Mouse (Mus musculus) left cerebral cortex, postnatal 10 days (tissue): ENCODE results near the gene Ciita. TPM values are rescaled to one million over a fixed set of nuclear protein-coding genes. Genes with fewer than 3 reads are reported as not detected.
A peak's percentile ranks its signal among the peaks of the same experiment; 100 is the strongest.

ENCODE experiments used
- DNase-seq, 2 experiments: peaks; one replicate each; pipeline ENCODE4 v3.0.0; 2021 to 2022; ENCODE audit warnings: low spot score in 2 of 2, mixed read lengths in 1 of 2; ENCODE audit errors: extremely low spot score in 1 of 2
- intact Hi-C: fragments of 180-260 bp; cut with DNase I; formaldehyde crosslinking; loops from one replicate; pipeline ENCODE4 v1.15.1; 2025
- total RNA-seq, 2 experiments: library from RNA; stranded (reverse); gene quantifications; 2 replicates each; pipeline ENCODE4 v1.2.3; 2021

The Ciita gene
- total RNA-seq, 2 experiments from 2014 or later, result not detected

- intact Hi-C loops, result no loop called here
- DNase-seq, result no peak
These were observed 27.6 kb downstream of the Ciita start for GRCm38 (mm10) chr16:10507445-10507844.

GRCm38 (mm10) chr16:10508691-10509090 lies 28.8 kb downstream of the Ciita start:
- DNase-seq, result no peak
- intact Hi-C loops, result no loop called here

- DNase-seq, result no peak
- intact Hi-C loops, result no loop called here
These were observed 30.7 kb downstream of the Ciita start for GRCm38 (mm10) chr16:10510477-10511133.

GRCm38 (mm10) chr16:10511134-10511520 lies 31.3 kb downstream of the Ciita start:
- no peak for DNase-seq
- intact Hi-C loops, result no loop called here

GRCm38 (mm10) chr16:10515953-10516572 lies 36.2 kb downstream of the Ciita start:
- intact Hi-C loops, result no loop called here
- DNase-seq, result no peak

- DNase-seq, result no peak
- intact Hi-C loops, result no loop called here
These were observed 38.2 kb downstream of the Ciita start for GRCm38 (mm10) chr16:10518030-10518429.

- intact Hi-C loops, result loop anchor here (2.0 to 10.0 kb wide), 3 partner anchors 104 to 436 kb away; no protein-coding TSS in a partner anchor
These were observed 41.2 kb downstream of the Ciita start for GRCm38 (mm10) chr16:10520908-10521614.

GRCm38 (mm10) chr16:10522811-10523210 lies 43.0 kb downstream of the Ciita start:
- intact Hi-C loops, result loop anchor here (5.0 to 10.0 kb wide), 2 partner anchors 251 to 438 kb away; no protein-coding TSS in a partner anchor
- peak; percentile 68 to 74 for DNase-seq

More at GRCm38 (mm10) chr16:10520908-10521614, 41.2 kb downstream of the Ciita start:
- DNase-seq, result peak; percentile 81 to 85

GRCm38 (mm10) chr16:10523650-10524049 lies 43.8 kb downstream of the Ciita start:
- no peak for DNase-seq
- intact Hi-C loops, result loop anchor here (5.0 to 10.0 kb wide), 2 partner anchors 251 to 439 kb away; no protein-coding TSS in a partner anchor

- intact Hi-C loops, result loop anchor here (5.0 to 10.0 kb wide), 2 partner anchors 253 to 440 kb away; no protein-coding TSS in a partner anchor
These were observed 45.2 kb downstream of the Ciita start for GRCm38 (mm10) chr16:10524866-10525609.

GRCm38 (mm10) chr16:10525610-10525980 lies 45.7 kb downstream of the Ciita start:
- intact Hi-C loops, result loop anchor here (10.0 kb wide), 1 partner anchor 441 kb away; no protein-coding TSS in a partner anchor
- no peak for DNase-seq

More at GRCm38 (mm10) chr16:10524866-10525609, 45.2 kb downstream of the Ciita start:
- no peak for DNase-seq

GRCm38 (mm10) chr16:10527046-10527644 lies 47.3 kb downstream of the Ciita start:
- intact Hi-C loops, result loop anchor here (10.0 kb wide), 1 partner anchor 442 kb away; no protein-coding TSS in a partner anchor
- no peak for DNase-seq

GRCm38 (mm10) chr16:10528382-10528781 lies 48.5 kb downstream of the Ciita start:
- intact Hi-C loops, result loop anchor here (10.0 kb wide), 1 partner anchor 444 kb away; no protein-coding TSS in a partner anchor
- DNase-seq, result no peak

GRCm38 (mm10) chr16:10530179-10530578 lies 50.3 kb downstream of the Ciita start:
- no peak for DNase-seq
- intact Hi-C loops, result no loop called here

GRCm38 (mm10) chr16:10533781-10534180 lies 53.9 kb downstream of the Ciita start:
- no peak for DNase-seq
- intact Hi-C loops, result no loop called here

GRCm38 (mm10) chr16:10534567-10534966 lies 54.7 kb downstream of the Ciita start:
- intact Hi-C loops, result no loop called here
- no peak for DNase-seq

GRCm38 (mm10) chr16:10536323-10536722 lies 56.5 kb downstream of the Ciita start:
- DNase-seq, result no peak
- intact Hi-C loops, result no loop called here

- no peak for DNase-seq
These were observed 57.1 kb downstream of the Ciita start for GRCm38 (mm10) chr16:10536961-10537360.

More at GRCm38 (mm10) chr16:10536961-10537360, 57.1 kb downstream of the Ciita start:
- intact Hi-C loops, result no loop called here
